Mouse (Mus musculus) E14TG2a.4 (cell line): ENCODE results near the gene Thsd4.
"Not testable (repeated sequence)": the region's sequence is repeated elsewhere in the genome, so short reads cannot be mapped to it uniquely, and the experiment has no call there.

ENCODE experiments used
- H3K27me3 ChIP-seq: 2 replicates; pipeline ENCODE4 v1.6.1; 2014; ENCODE audit warnings: low read length, control low read depth; ENCODE audit not compliant: insufficient read depth
- H3K36me3 ChIP-seq: 2 replicates; pipeline ENCODE4 v1.6.1; 2014; ENCODE audit warnings: low read length, control low read depth; ENCODE audit not compliant: insufficient read depth
- H3K4me1 ChIP-seq: replicated peaks from 2 replicates; pipeline ENCODE4 v1.6.1; 2014; ENCODE audit warnings: low read depth, low read length, control low read depth
- H3K4me3 ChIP-seq: replicated peaks from 2 replicates; pipeline ENCODE4 v1.5.1; 2014; ENCODE audit warnings: mild to moderate bottlenecking, low read length
- H3K9me3 ChIP-seq: 2 replicates; pipeline ENCODE4 v1.6.1; 2014; ENCODE audit warnings: low read length, control low read depth
- CTCF ChIP-seq: conservative IDR thresholded peaks from 2 replicates; pipeline ENCODE4 v1.5.1; 2014; ENCODE audit warnings: low read length
- NANOG ChIP-seq: IDR thresholded peaks from 2 replicates; pipeline ENCODE4 v1.6.1; 2014; ENCODE audit warnings: borderline replicate concordance, low read length, mixed read lengths
- POU5F1 ChIP-seq: IDR thresholded peaks from 2 replicates; pipeline ENCODE4 v1.6.1; 2014; ENCODE audit warnings: low read length, borderline replicate concordance

The Thsd4 gene

GRCm38 (mm10) chr9:60194905-60195304 is 326.9 kb downstream of the Thsd4 start:
- TF ChIP-seq CTCF (no peak), POU5F1 (no peak), NANOG (no peak)
- Histone ChIP-seq H3K27me3 (0 out of 2 replicates have a peak, but pooled peaks cover 3% of the 10 kb centered on the region), H3K9me3 (no peaks in the 10 kb centered on the region), H3K36me3 (no peaks in the 10 kb centered on the region), H3K4me1 (0 out of 2 replicates have a peak, but pooled peaks cover 11% of the 10 kb centered on the region), H3K4me3 (no peak overlapping the region)

- Histone ChIP-seq H3K4me1 (0 out of 2 replicates have a peak, but pooled peaks cover 10% of the 10 kb centered on the region), H3K9me3 (no peaks in the 10 kb centered on the region), H3K27me3 (no peaks in the 10 kb centered on the region), H3K4me3 (no peak overlapping the region), H3K36me3 (no peaks in the 10 kb centered on the region)
- TF ChIP-seq CTCF (no peak), NANOG (no peak), POU5F1 (no peak)
Observed at GRCm38 (mm10) chr9:60192321-60192720, 329.5 kb downstream of the Thsd4 start.

GRCm38 (mm10) chr9:60187437-60187836 is 334.4 kb downstream of the Thsd4 start:
- H3K4me1 ChIP-seq, result peaks cover 4% of the 10 kb centered on the region; the same call in 1 of the 2 replicates
- H3K36me3 ChIP-seq, result no peaks in the 10 kb centered on the region
- H3K4me3 ChIP-seq, result no peak overlapping the region
- H3K9me3 ChIP-seq, result no peaks in the 10 kb centered on the region
- no peaks in the 10 kb centered on the region for H3K27me3 ChIP-seq
- TF ChIP-seq CTCF, result no peak
- no peak for TF ChIP-seq POU5F1
- no peak for TF ChIP-seq NANOG

GRCm38 (mm10) chr9:60186948-60187347 is 334.9 kb downstream of the Thsd4 start:
- H3K27me3 ChIP-seq, result no peaks in the 10 kb centered on the region
- peaks cover 5% of the 10 kb centered on the region for H3K4me1 ChIP-seq
- TF ChIP-seq POU5F1 (no peak), NANOG (no peak)
- H3K4me3 ChIP-seq, result no peak overlapping the region
- no peaks in the 10 kb centered on the region for H3K36me3 ChIP-seq
- H3K9me3 ChIP-seq, result no peaks in the 10 kb centered on the region

GRCm38 (mm10) chr9:60184083-60184482 is 337.8 kb downstream of the Thsd4 start:
- H3K4me3 ChIP-seq, result no peak overlapping the region

GRCm38 (mm10) chr9:60182371-60182770 is 339.5 kb downstream of the Thsd4 start:
- Histone ChIP-seq H3K36me3 (no peaks in the 10 kb centered on the region), H3K9me3 (no peaks in the 10 kb centered on the region), H3K4me1 (peaks cover 11% of the 10 kb centered on the region), H3K4me3 (no peak overlapping the region), H3K27me3 (no peaks in the 10 kb centered on the region)
- TF ChIP-seq POU5F1 (no peak), NANOG (no peak), CTCF (no peak)

More at GRCm38 (mm10) chr9:60184083-60184482, 337.8 kb downstream of the Thsd4 start:
- Histone ChIP-seq H3K27me3 (no peaks in the 10 kb centered on the region), H3K36me3 (no peaks in the 10 kb centered on the region), H3K4me1 (peaks cover 11% of the 10 kb centered on the region), H3K9me3 (no peaks in the 10 kb centered on the region)
- no peak for TF ChIP-seq POU5F1
- no peak for TF ChIP-seq NANOG
- TF ChIP-seq CTCF, result no peak

- H3K9me3 ChIP-seq, result no peaks in the 10 kb centered on the region
- no peaks in the 10 kb centered on the region for H3K27me3 ChIP-seq
- no peak for TF ChIP-seq NANOG
- TF ChIP-seq CTCF, result no peak
- H3K4me3 ChIP-seq, result no peak overlapping the region
- H3K36me3 ChIP-seq, result no peaks in the 10 kb centered on the region
- peaks cover 11% of the 10 kb centered on the region for H3K4me1 ChIP-seq
Observed at GRCm38 (mm10) chr9:60180936-60181335, 340.9 kb downstream of the Thsd4 start.

- Histone ChIP-seq H3K4me3 (no peak overlapping the region), H3K36me3 (no peaks in the 10 kb centered on the region), H3K27me3 (no peaks in the 10 kb centered on the region), H3K9me3 (no peaks in the 10 kb centered on the region), H3K4me1 (peaks cover 11% of the 10 kb centered on the region)
- TF ChIP-seq POU5F1 (no peak), CTCF (no peak), NANOG (no peak)
Observed at GRCm38 (mm10) chr9:60180114-60180513, 341.7 kb downstream of the Thsd4 start.

GRCm38 (mm10) chr9:60176311-60176710 is 345.5 kb downstream of the Thsd4 start:
- Histone ChIP-seq H3K4me3 (no peak overlapping the region), H3K4me1 (no peaks in the 10 kb centered on the region), H3K27me3 (no peaks in the 10 kb centered on the region), H3K9me3 (no peaks in the 10 kb centered on the region), H3K36me3 (no peaks in the 10 kb centered on the region)
- TF ChIP-seq CTCF (no peak), NANOG (no peak), POU5F1 (no peak)

GRCm38 (mm10) chr9:60172459-60173060 is 349.3 kb downstream of the Thsd4 start:
- not testable (repeated sequence) for H3K27me3 ChIP-seq, H3K4me1 ChIP-seq, H3K36me3 ChIP-seq, H3K9me3 ChIP-seq, H3K4me3 ChIP-seq
